Comparison of ENCODE assay signal across 8 mouse cellular contexts in genomic region chr5:14961502-14961901, GRCm38 (mm10). TPM values are rescaled to one million over a fixed set of nuclear protein-coding genes. Genes with fewer than 3 reads are reported as not detected.
"Had no signal": no experiment of that assay in that cellular context is flagged by ENCODE, and none has a peak within 500 bp of the region (broad histone marks: within the 10 kb centered on the region; RNA-seq: fewer than 3 reads in every experiment).

No protein-coding gene starts in this region.

RNA-seq across cellular contexts. Expression of gene Gm10354, which starts 17.2 kb away (rescaled TPM):
- polyA plus RNA-seq: kidney, embryonic 14.5 days; limb, embryonic 12.5 days; liver, adult 2 months; liver, embryonic 14.5 days; lung, postnatal 0 days; midbrain, embryonic 15.5 days; neural tube, embryonic 13.5 days; stomach, embryonic 15.5 days had no signal

RNA-seq across cellular contexts. Expression of gene Speer4e, which starts 23.3 kb away (rescaled TPM):
- polyA plus RNA-seq: kidney, embryonic 14.5 days; limb, embryonic 12.5 days; liver, adult 2 months; liver, embryonic 14.5 days; lung, postnatal 0 days; midbrain, embryonic 15.5 days; neural tube, embryonic 13.5 days; stomach, embryonic 15.5 days had no signal

RNA-seq across cellular contexts. Expression of gene Gm9758, which starts 46.8 kb away (rescaled TPM):
- polyA plus RNA-seq: kidney, embryonic 14.5 days; limb, embryonic 12.5 days; liver, adult 2 months; liver, embryonic 14.5 days; lung, postnatal 0 days; midbrain, embryonic 15.5 days; neural tube, embryonic 13.5 days; stomach, embryonic 15.5 days had no signal
